Mouse (Mus musculus) stomach, embryonic 16.5 days (tissue): ENCODE measurements around the gene Maml2. TPM values are rescaled to one million over a fixed set of nuclear protein-coding genes. Genes with fewer than 3 reads are reported as not detected.
A peak's percentile ranks its signal among the peaks of the same experiment; 100 is the strongest.

Experiments
- ATAC-seq: fragments of 200-750 bp; cut with Nextera tagmentation; 2 replicates; pipeline ENCODE4 v1.8.0; 2017; ENCODE audit warnings: moderate number of reproducible peaks, moderate TSS enrichment; ENCODE audit not compliant: insufficient read depth, low FRiP score
- H3K27ac ChIP-seq: fragments of 300-500 bp; sonication (generic); 2 replicates; pipeline ENCODE4 v1.5.1; 2014; ENCODE audit warnings: low read length
- H3K27me3 ChIP-seq: fragments of 300-500 bp; sonication (generic); 2 replicates; pipeline ENCODE4 v1.6.1; 2014; ENCODE audit warnings: low read length, control low read depth, mixed read lengths; ENCODE audit not compliant: control insufficient read depth, insufficient read depth
- H3K36me3 ChIP-seq: fragments of 300-500 bp; sonication (generic); 2 replicates; pipeline ENCODE4 v1.6.1; 2014; ENCODE audit warnings: low read length; ENCODE audit not compliant: control insufficient read depth, insufficient read depth
- H3K4me1 ChIP-seq: fragments of 300-500 bp; sonication (generic); 2 replicates; pipeline ENCODE4 v1.6.1; 2014; ENCODE audit warnings: low read length, control low read depth, mixed read lengths; ENCODE audit not compliant: control insufficient read depth, insufficient read depth
- H3K4me2 ChIP-seq: fragments of 300-500 bp; sonication (generic); 2 replicates; pipeline ENCODE4 v1.6.1; 2014; ENCODE audit warnings: low read depth, low read length, mixed read lengths
- H3K4me3 ChIP-seq: fragments of 300-500 bp; sonication (generic); replicated peaks from 2 replicates; pipeline ENCODE4 v1.5.1; 2014; ENCODE audit warnings: mild to moderate bottlenecking, low read length
- H3K9ac ChIP-seq: fragments of 300-500 bp; sonication (generic); 2 replicates; pipeline ENCODE4 v1.6.1; 2014; ENCODE audit warnings: low read length
- H3K9me3 ChIP-seq: fragments of 300-500 bp; sonication (generic); replicated peaks from 2 replicates; pipeline ENCODE4 v1.6.1; 2016; ENCODE audit warnings: low read length, control low read depth; ENCODE audit not compliant: control insufficient read depth
- WGBS: fragments of 180-500 bp; shearing (Covaris S2); extraction: QIAGEN DNeasy Blood & Tissue Kit; methylation state at CpG from one replicate; pipeline ENCODE4 v1.1.7; 2014; 5-methylcytosine and 5-hydroxymethylcytosine counted together
- polyA plus RNA-seq: library from polyadenylated mRNA; unstranded; fragments of >200 nt; fragmentation: Nextera tagmentation; extraction: Ambion mirVana; gene quantifications from 2 replicates; pipeline ENCODE4 v1.2.1, GENCODE M21; 2015

Maml2 gene
- polyA plus RNA-seq, 1 experiment from 2014 or later = 8.9 TPM

DNA sequence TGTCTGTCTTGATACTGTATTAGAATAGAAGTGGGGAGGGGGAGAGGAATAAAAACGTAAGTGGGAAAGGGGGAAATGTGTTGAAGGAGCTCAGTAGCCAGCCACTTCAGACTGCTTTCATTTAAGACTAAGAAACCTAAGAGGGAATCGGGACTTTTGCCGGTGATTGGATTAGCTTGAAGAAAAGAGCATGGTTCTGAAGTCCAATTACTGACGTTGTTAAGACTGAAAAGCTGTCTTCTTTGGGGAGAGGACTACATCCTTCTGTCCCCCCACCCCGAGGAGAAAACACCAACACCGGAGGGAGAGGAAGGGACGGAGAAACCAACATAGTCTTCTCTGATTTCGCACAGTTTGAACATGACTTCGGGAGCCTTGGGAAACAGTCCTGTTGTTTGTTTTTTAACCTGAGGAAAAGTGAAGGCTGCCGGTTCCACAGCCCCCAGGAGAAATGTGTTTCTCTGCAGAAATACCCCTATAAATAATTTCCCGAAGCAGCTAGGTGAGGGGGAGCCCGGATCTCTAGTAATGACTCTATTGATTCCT, 562 bp upstream of the Maml2 start:
- WGBS = 0% methylated on average over 12 of the region's 12 CpGs
- no peak for ATAC-seq
- peak overlapping the region; percentile 93 for H3K4me2 ChIP-seq

DNA sequence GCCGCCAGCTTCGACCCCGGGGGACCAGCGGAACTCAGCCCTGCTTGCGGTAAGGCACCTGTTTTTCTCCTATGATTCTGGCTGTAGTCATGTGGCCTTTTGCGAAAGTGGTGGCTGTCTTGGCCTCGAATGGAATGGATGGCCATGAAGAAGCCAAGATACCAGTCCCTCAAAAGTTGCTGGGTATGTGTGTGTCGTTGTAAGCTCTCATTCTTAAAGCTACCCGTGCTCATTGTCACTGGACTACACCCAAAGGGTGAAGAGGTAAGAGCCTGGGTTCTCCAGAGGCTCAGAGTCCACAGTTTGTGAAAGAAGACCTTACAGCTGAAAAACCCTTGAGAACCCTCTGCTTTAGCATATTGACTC, 739 bp downstream of the Maml2 start:
- Histone ChIP-seq H3K4me2 (peak overlapping the region; percentile 93), H3K36me3 (no peaks in the 10 kb centered on the region), H3K27me3 (no peaks in the 10 kb centered on the region), H3K9ac (peak overlapping the region; percentile 82), H3K27ac (no peak overlapping the region), H3K4me1 (peaks cover 47% of the 10 kb centered on the region), H3K4me3 (peak overlapping the region; percentile 72), H3K9me3 (no peaks in the 10 kb centered on the region)
- WGBS = 21% methylated on average over 9 of the region's 9 CpGs
- no peak for ATAC-seq

More for the DNA sequence above, 562 bp upstream of the Maml2 start:
- Histone ChIP-seq H3K36me3 (no peaks in the 10 kb centered on the region), H3K27me3 (no peaks in the 10 kb centered on the region), H3K9me3 (no peaks in the 10 kb centered on the region), H3K4me3 (peak overlapping the region; percentile 72), H3K4me1 (peaks cover 43% of the 10 kb centered on the region), H3K27ac (peak overlapping the region; percentile 80), H3K9ac (peak overlapping the region; percentile 82)

DNA sequence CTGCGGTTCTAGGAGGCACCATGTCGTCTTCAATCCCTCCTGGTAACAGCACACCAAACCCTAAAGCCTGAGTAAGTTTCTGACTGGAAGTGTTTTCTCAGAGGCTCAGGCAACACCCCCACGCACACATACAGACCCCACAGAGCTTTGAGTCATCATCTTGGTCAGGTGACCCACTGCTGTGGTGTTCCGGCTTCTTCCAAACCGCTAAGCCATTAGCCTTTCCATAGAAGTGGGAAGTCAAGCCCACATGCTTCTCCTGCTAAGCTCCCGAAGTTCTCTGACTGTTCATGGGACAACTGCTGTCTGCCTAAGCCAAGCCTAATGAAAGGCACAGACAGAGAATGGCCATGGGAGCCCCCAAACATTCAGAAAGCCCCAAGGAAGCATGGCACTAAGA, 1.4 kb downstream of the Maml2 start:
- no peaks in the 10 kb centered on the region for H3K9me3 ChIP-seq
- peaks cover 52% of the 10 kb centered on the region for H3K4me1 ChIP-seq
- H3K27me3 ChIP-seq = no peaks in the 10 kb centered on the region
- ATAC-seq = no peak
- no peak overlapping the region for H3K27ac ChIP-seq
- H3K36me3 ChIP-seq = no peaks in the 10 kb centered on the region
- no peak overlapping the region for H3K9ac ChIP-seq
- H3K4me3 ChIP-seq = peak overlapping the region; percentile 72
- peak overlapping the region; percentile 93 for H3K4me2 ChIP-seq
- WGBS = 75% methylated on average over 6 of the region's 6 CpGs

DNA sequence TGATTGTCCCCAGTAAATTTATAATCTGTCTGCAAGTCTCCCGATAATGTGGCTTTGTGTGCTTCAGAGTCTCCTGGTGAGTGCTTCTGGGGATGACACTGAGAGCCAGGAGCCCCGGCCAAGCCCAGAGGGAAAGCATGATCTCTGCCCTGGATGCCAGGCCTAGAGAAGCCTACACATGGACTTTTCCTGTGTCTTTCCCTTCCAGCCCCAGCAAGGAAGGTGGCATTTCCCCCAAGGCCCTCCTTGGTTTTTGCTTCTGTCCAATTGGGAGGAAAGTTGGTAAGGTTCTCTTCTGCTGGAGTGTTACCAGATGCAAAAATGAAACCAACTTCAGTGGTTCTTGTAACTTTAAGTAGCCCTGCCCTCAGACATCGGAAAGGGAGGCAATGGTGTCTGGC, 2.3 kb downstream of the Maml2 start:
- Histone ChIP-seq H3K4me3 (no peak overlapping the region; the same call in 1 of the 2 replicates), H3K9ac (peak overlapping the region; percentile 38; the same call in 1 of the 2 replicates), H3K27me3 (no peaks in the 10 kb centered on the region), H3K4me1 (peaks cover 58% of the 10 kb centered on the region), H3K36me3 (no peaks in the 10 kb centered on the region), H3K4me2 (peak overlapping the region; percentile 93), H3K9me3 (no peaks in the 10 kb centered on the region), H3K27ac (no peak overlapping the region)
- ATAC-seq = no peak
- 48% methylated on average over 3 of the region's 3 CpGs for WGBS

DNA sequence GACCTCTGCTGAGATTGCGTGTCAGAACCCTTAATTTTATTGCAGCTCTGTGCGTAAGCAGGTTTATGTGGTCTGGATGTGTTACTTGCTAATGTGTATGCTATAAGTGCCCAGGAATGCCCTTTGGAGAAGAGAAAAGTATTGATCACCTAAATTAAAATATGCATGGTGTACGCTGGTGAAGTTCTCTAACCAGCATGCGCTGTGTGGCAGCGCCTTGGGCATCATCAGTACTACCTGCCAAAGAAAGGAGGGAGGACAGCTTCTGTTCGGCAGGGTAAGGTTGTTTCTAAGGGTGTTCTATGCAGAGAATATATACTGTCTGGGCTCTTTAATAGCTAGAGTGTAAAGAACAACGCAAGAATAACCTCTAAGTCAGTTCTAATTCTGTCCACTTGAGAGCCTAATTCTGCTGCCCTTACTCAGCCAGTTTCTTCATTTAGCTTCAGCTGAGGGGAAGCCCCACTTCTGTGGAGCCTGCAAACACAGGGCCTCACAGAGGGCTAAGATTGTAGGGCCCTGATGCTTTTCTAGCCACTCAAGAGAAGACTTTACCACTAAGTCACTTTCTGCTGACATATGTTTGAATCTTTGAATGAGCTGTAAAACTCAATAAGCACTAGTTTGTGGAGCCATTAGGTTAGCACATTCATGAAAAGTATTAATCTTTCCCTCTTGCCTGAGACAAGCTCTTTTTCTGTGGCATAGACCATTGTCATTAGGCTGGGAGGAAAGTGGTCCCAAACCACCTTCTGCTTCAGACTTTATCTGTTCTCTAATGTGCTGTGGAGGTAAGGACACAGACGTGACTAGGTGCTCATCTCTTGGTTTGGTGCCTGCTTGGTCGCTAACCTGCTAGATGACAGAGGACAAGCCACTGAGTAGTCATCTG, 3.4 kb downstream of the Maml2 start:
- H3K36me3 ChIP-seq = no peaks in the 10 kb centered on the region
- 0 out of 2 replicates have a peak overlapping the region, but pooled peaks have one; percentile 3 for H3K27ac ChIP-seq
- 74% methylated on average over 9 of the region's 9 CpGs for WGBS
- ATAC-seq = no peak
- peaks cover 56% of the 10 kb centered on the region for H3K4me1 ChIP-seq
- no peak overlapping the region for H3K4me3 ChIP-seq
- H3K27me3 ChIP-seq = no peaks in the 10 kb centered on the region
- H3K4me2 ChIP-seq = peak overlapping the region; percentile 93
- H3K9ac ChIP-seq = no peak overlapping the region
- H3K9me3 ChIP-seq = no peaks in the 10 kb centered on the region

DNA sequence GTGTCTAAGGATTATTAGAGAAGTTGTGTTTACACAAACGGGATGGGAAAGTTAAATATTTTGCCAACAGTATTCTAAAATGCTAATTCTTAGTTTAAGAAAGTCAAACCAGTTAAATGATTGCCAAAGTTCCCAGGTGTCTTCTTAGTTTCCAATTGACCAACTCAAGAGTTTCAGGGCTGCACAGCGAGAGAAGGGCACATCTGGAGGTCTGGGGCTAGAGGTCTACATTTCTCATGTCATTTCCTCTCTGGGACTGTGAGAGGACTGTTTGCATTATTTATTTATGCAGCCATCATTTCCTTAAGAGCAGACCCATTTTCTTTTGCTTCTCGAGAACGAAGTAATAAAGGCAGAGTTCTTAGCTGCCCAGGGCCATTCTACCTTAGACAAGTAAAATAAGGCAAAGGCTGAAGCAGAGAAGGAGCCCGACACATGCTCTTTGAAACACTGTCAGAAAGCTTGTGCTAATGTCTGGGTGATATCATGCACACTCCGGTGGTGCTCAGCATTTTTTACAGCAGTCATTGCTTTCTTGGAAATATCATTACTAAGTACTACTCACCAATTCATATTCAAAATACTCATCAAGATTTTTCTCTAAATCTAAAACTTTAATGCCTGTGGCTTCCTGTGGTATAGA, 4.5 kb downstream of the Maml2 start:
- peak overlapping the region; percentile 17 for H3K4me2 ChIP-seq
- no peaks in the 10 kb centered on the region for H3K9me3 ChIP-seq
- ATAC-seq = no peak
- H3K36me3 ChIP-seq = no peaks in the 10 kb centered on the region
- WGBS = 32% methylated on average over 6 of the region's 6 CpGs
- H3K4me3 ChIP-seq = no peak overlapping the region
- no peaks in the 10 kb centered on the region for H3K27me3 ChIP-seq
- no peak overlapping the region for H3K9ac ChIP-seq
- H3K4me1 ChIP-seq = peaks cover 54% of the 10 kb centered on the region
- H3K27ac ChIP-seq = no peak overlapping the region

DNA sequence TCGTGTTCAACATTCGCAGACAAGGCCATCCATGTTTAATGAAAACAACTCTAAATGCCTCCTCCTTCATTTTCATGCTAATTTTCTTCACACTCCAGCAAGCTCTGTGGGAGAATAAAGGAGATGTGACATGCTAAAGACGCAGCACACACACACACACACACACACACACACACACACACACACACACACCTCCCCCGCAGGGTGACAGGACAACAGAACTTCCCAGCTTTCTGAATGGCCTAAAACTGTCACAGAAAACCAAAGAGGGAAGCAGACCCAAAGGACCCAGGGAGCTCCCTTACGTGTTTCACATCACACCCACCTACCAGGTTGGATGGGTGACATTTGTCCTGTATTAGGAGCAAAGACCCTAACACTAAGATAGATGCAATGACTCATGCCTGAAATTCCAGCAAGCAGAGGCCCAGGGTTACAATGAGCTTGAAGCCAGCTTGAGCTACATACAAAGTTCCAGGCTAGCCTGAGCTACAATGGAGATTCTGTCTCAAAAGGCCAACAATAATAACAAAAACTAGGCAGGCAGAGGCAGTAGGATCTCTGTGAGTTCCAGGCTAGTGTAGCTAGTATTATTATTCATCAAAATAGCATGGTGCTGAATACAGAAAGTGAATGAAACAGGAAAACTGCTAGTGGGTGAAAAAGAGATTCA, 5.5 kb downstream of the Maml2 start:
- no peak overlapping the region for H3K27ac ChIP-seq
- no peaks in the 10 kb centered on the region for H3K9me3 ChIP-seq
- H3K4me3 ChIP-seq = no peak overlapping the region
- no peak overlapping the region for H3K9ac ChIP-seq
- ATAC-seq = no peak
- H3K36me3 ChIP-seq = no peaks in the 10 kb centered on the region
- 82% methylated on average over 5 of the region's 5 CpGs for WGBS
- no peaks in the 10 kb centered on the region for H3K27me3 ChIP-seq
- H3K4me2 ChIP-seq = no peak overlapping the region
- peaks cover 52% of the 10 kb centered on the region for H3K4me1 ChIP-seq

DNA sequence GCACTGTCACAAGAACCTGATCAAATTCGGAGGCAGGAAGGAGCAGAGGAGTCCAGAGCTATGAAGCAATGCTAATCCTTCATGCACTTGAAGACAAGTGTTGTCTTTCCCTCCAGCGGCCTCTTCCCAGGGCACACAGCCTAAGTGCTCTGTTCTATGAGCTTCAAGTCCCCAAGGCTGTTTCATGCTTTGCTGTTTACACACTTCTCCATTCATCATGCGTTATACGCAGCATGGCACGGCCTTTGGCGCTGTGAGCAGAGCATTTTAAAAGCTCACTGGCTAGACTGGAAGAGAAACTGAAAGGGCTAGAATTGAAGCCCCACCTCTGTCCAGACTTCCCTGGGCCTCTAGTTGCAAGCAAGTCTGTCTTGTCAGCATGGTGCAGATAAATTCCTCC, 6.2 kb downstream of the Maml2 start:
- Histone ChIP-seq H3K4me2 (no peak overlapping the region), H3K27ac (no peak overlapping the region), H3K36me3 (no peaks in the 10 kb centered on the region), H3K27me3 (no peaks in the 10 kb centered on the region), H3K4me1 (peaks cover 46% of the 10 kb centered on the region), H3K9me3 (no peaks in the 10 kb centered on the region), H3K4me3 (no peak overlapping the region), H3K9ac (no peak overlapping the region)
- ATAC-seq = no peak; the same call in 1 of the 2 replicates
- WGBS = 27% methylated on average over 6 of the region's 6 CpGs
